Mouse (Mus musculus): ENCODE data around the gene Lrrc26. TPM values are rescaled to one million over a fixed set of nuclear protein-coding genes. Genes with fewer than 3 reads are reported as not detected.

Gene Lrrc26
- polyA plus RNA-seq (2012): not detected in 2 replicates

GRCm38 (mm10) chr2:25289651-25290050 lies at the start of gene Lrrc26:
Lrrc26 (plus strand) TSS chr2:25289915.
- Histone ChIP-seq H3K9me3 (ENCODE audit: control insufficient read depth, low read length) (peaks cover 3% of the 10 kb centered on the region; the same call in 1 of the 2 replicates), H3K36me3 (ENCODE audit: control insufficient read depth) (peaks cover 17% of the 10 kb centered on the region), H3K27me3 (ENCODE audit: control insufficient read depth) (peaks cover 68% of the 10 kb centered on the region), H3K4me1 (ENCODE audit: control insufficient read depth) (peaks cover 22% of the 10 kb centered on the region), H3K4me3 (replicated peaks) (no peak within 1 kb of the TSS)
- TF ChIP-seq GATA1 (IDR thresholded peaks at IDR 0.05; ENCODE audit: low read length) (no peak), TAL1 (IDR thresholded peaks at IDR 0.05; ENCODE audit: low read length) (no peak)

GRCm38 (mm10) chr2:25240310-25240709 lies 49.4 kb upstream of the Lrrc26 start:
- H3K9me3 ChIP-seq (ENCODE audit: control insufficient read depth, low read length): no peaks in the 10 kb centered on the region
- peaks cover 47% of the 10 kb centered on the region for H3K4me1 ChIP-seq (ENCODE audit: control insufficient read depth)
- TF ChIP-seq TAL1 (IDR thresholded peaks at IDR 0.05; ENCODE audit: low read length) (no peak), GATA1 (IDR thresholded peaks at IDR 0.05; ENCODE audit: low read length) (no peak)
- peaks cover 44% of the 10 kb centered on the region for H3K27me3 ChIP-seq (ENCODE audit: control insufficient read depth)
- peak overlapping the region; percentile 61 for H3K4me3 ChIP-seq (replicated peaks)
- H3K36me3 ChIP-seq (ENCODE audit: control insufficient read depth): peaks cover 5% of the 10 kb centered on the region

- no peaks in the 10 kb centered on the region for H3K9me3 ChIP-seq (ENCODE audit: control insufficient read depth, low read length)
- H3K4me3 ChIP-seq (replicated peaks): peak overlapping the region; percentile 61
- H3K36me3 ChIP-seq (ENCODE audit: control insufficient read depth): peaks cover 11% of the 10 kb centered on the region
- TF ChIP-seq GATA1 (IDR thresholded peaks at IDR 0.05; ENCODE audit: low read length) (no peak), TAL1 (IDR thresholded peaks at IDR 0.05; ENCODE audit: low read length) (no peak)
- H3K27me3 ChIP-seq (ENCODE audit: control insufficient read depth): peaks cover 43% of the 10 kb centered on the region
- peaks cover 47% of the 10 kb centered on the region for H3K4me1 ChIP-seq (ENCODE audit: control insufficient read depth)
These were observed 48.8 kb upstream of the Lrrc26 start for GRCm38 (mm10) chr2:25240723-25241437.

GRCm38 (mm10) chr2:25241438-25241775 lies 48.3 kb upstream of the Lrrc26 start:
- Histone ChIP-seq H3K27me3 (ENCODE audit: control insufficient read depth) (peaks cover 39% of the 10 kb centered on the region), H3K9me3 (ENCODE audit: control insufficient read depth, low read length) (no peaks in the 10 kb centered on the region), H3K36me3 (ENCODE audit: control insufficient read depth) (peaks cover 16% of the 10 kb centered on the region), H3K4me1 (ENCODE audit: control insufficient read depth) (peaks cover 43% of the 10 kb centered on the region), H3K4me3 (replicated peaks) (peak overlapping the region; percentile 61)
- TF ChIP-seq TAL1 (IDR thresholded peaks at IDR 0.05; ENCODE audit: low read length): no peak
- no peak for TF ChIP-seq GATA1 (IDR thresholded peaks at IDR 0.05; ENCODE audit: low read length)

- H3K9me3 ChIP-seq (ENCODE audit: control insufficient read depth, low read length): no peaks in the 10 kb centered on the region
- peaks cover 36% of the 10 kb centered on the region for H3K27me3 ChIP-seq (ENCODE audit: control insufficient read depth)
- peaks cover 23% of the 10 kb centered on the region for H3K36me3 ChIP-seq (ENCODE audit: control insufficient read depth)
- H3K4me1 ChIP-seq (ENCODE audit: control insufficient read depth): peaks cover 41% of the 10 kb centered on the region
- H3K4me3 ChIP-seq (replicated peaks): peak within 1 kb of the TSS; percentile 61
- TF ChIP-seq GATA1 (IDR thresholded peaks at IDR 0.05; ENCODE audit: low read length) (no peak), TAL1 (IDR thresholded peaks at IDR 0.05; ENCODE audit: low read length) (no peak)
These were observed 47.6 kb upstream of the Lrrc26 start, which contains the start of the genes Rnf208 and Cysrt1 for GRCm38 (mm10) chr2:25242101-25242506. Rnf208 (plus strand) TSS chr2:25242255. Cysrt1 (minus strand) TSS chr2:25242452.

DNA sequence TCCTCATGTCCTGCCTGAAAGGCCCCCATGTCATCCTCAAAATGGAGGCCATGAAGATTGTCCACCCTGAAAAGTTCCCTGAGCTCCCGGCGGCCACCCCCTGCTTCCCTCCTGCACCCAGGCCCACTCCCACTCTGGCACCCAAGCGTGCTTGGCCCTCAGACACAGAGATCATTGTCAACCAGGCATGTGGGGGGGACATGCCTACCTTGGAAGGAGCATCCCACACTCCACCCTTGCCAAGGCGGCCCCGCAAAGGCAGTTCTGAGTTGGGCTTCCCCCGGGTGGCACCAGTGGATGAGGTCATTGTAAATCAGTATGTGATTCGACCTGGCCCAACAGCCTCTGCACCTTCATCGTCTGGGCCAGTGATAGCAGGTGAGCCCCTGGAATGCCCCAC lies 46.4 kb upstream of the Lrrc26 start:
- TF ChIP-seq GATA1 (IDR thresholded peaks at IDR 0.05; ENCODE audit: low read length): no peak
- TF ChIP-seq TAL1 (IDR thresholded peaks at IDR 0.05; ENCODE audit: low read length): no peak
- peaks cover 36% of the 10 kb centered on the region for H3K36me3 ChIP-seq (ENCODE audit: control insufficient read depth)

DNA sequence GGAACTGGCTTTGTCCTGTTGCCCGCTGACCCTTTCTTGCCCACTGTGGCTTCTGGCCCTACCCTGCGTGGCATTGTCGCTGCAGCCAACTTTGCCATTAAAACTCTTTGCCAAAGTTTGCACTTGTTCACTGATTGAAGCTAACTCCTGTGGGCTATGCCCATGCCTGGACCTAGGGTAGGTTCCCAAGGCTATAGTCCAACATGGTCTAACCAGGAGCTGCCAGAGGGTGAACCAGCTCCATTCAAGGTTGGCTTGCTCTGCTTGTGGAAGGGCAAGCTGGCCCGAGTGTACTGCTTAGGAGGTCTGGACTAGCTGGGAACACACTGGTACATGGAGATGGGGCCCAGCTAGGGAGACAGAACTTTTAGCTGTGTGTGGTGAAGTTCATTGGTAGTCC lies 45.6 kb upstream of the Lrrc26 start:
- no peak overlapping the region for H3K4me3 ChIP-seq (replicated peaks)
- peaks cover 34% of the 10 kb centered on the region for H3K27me3 ChIP-seq (ENCODE audit: control insufficient read depth)
- H3K36me3 ChIP-seq (ENCODE audit: control insufficient read depth): peaks cover 44% of the 10 kb centered on the region
- peaks cover 36% of the 10 kb centered on the region for H3K4me1 ChIP-seq (ENCODE audit: control insufficient read depth)
- no peaks in the 10 kb centered on the region for H3K9me3 ChIP-seq (ENCODE audit: control insufficient read depth, low read length)
- TF ChIP-seq GATA1 (IDR thresholded peaks at IDR 0.05; ENCODE audit: low read length): no peak
- no peak for TF ChIP-seq TAL1 (IDR thresholded peaks at IDR 0.05; ENCODE audit: low read length)

More for the DNA sequence above, 46.4 kb upstream of the Lrrc26 start:
- no peak overlapping the region for H3K4me3 ChIP-seq (replicated peaks)
- H3K27me3 ChIP-seq (ENCODE audit: control insufficient read depth): peaks cover 34% of the 10 kb centered on the region
- peaks cover 41% of the 10 kb centered on the region for H3K4me1 ChIP-seq (ENCODE audit: control insufficient read depth)
- H3K9me3 ChIP-seq (ENCODE audit: control insufficient read depth, low read length): no peaks in the 10 kb centered on the region

- no peak within 1 kb of the TSS for H3K4me3 ChIP-seq (replicated peaks)
- H3K36me3 ChIP-seq (ENCODE audit: control insufficient read depth): peaks cover 67% of the 10 kb centered on the region
These were observed 43.3 kb upstream of the Lrrc26 start, which contains the start of gene AL732309.1 for GRCm38 (mm10) chr2:25246183-25247072. AL732309.1 (minus strand) TSS chr2:25246863.

DNA sequence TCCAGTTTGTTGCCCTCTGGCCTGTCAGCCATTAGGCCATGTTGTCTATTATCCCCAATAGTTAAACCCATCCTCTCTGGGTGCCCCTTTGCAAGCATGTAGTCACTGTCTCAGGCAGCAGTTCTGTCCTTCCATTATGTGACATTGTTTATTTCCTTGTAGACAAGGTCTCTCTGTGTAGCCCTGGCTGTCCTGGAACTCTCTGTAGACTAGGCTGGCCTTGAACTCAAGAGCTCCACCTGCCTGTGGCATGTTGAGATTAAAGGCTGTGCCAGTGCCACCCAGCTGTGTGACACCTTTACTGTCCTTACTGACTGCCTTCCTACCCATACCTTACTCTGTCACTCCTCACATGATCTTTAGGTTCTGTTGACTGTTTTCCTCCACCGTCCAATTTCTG lies 37.4 kb upstream of the Lrrc26 start:
- no peaks in the 10 kb centered on the region for H3K27me3 ChIP-seq (ENCODE audit: control insufficient read depth)
- TF ChIP-seq TAL1 (IDR thresholded peaks at IDR 0.05; ENCODE audit: low read length): no peak
- no peak for TF ChIP-seq GATA1 (IDR thresholded peaks at IDR 0.05; ENCODE audit: low read length)
- H3K36me3 ChIP-seq (ENCODE audit: control insufficient read depth): peaks cover 63% of the 10 kb centered on the region

More at GRCm38 (mm10) chr2:25246183-25247072, 43.3 kb upstream of the Lrrc26 start, which contains the start of gene AL732309.1:
- no peaks in the 10 kb centered on the region for H3K9me3 ChIP-seq (ENCODE audit: control insufficient read depth, low read length)
- peaks cover 15% of the 10 kb centered on the region for H3K4me1 ChIP-seq (ENCODE audit: control insufficient read depth)
- peaks cover 26% of the 10 kb centered on the region for H3K27me3 ChIP-seq (ENCODE audit: control insufficient read depth)
- no peak for TF ChIP-seq TAL1 (IDR thresholded peaks at IDR 0.05; ENCODE audit: low read length)
- TF ChIP-seq GATA1 (IDR thresholded peaks at IDR 0.05; ENCODE audit: low read length): no peak

More for the DNA sequence above, 37.4 kb upstream of the Lrrc26 start:
- H3K9me3 ChIP-seq (ENCODE audit: control insufficient read depth, low read length): no peaks in the 10 kb centered on the region
- H3K4me3 ChIP-seq (replicated peaks): no peak overlapping the region
- H3K4me1 ChIP-seq (ENCODE audit: control insufficient read depth): peaks cover 31% of the 10 kb centered on the region
